Comparison of ENCODE assay signal across 9 mouse cellular contexts in genomic region chr4:150366510-150367208, GRCm38 (mm10).
DNase-seq lines count a peak whose midpoint lies in the region; ATAC-seq and TF ChIP-seq lines count a peak whose summit lies in the region.
"Had no signal": no experiment of that assay in that cellular context is flagged by ENCODE, and none has a peak within 500 bp of the region (broad histone marks: within the 10 kb centered on the region; RNA-seq: fewer than 3 reads in every experiment).

No protein-coding gene starts in this region.

- WGBS in kidney, adult 2 months: 39% methylated on average over 6 of the region's 6 CpGs

- in situ Hi-C loops in Patski (cut with MboI; ENCODE audit: low pct_unique_long_range_greater_than_20kb): no loop called here

- peak; percentile 39 for TF ChIP-seq CTCF in kidney, adult 2 months (conservative IDR thresholded peaks at IDR 0.05; ENCODE audit: insufficient read depth, insufficient read length, low read depth, low read length)
- peak; percentile 34 for TF ChIP-seq CTCF in Patski (IDR thresholded peaks at IDR 0.05)

- no peaks in the 10 kb centered on the region for H3K36me3 ChIP-seq in kidney, adult 2 months (ENCODE audit: control insufficient read depth, insufficient read depth, low read length)
- H3K36me3 ChIP-seq: neural tube, embryonic 12.5 days had no signal

- POLR2A ChIA-PET in Patski (lab: Charles Lee): no interaction called here

- no peak for TF ChIP-seq POLR2A in kidney, adult 2 months (IDR thresholded peaks at IDR 0.05; ENCODE audit: low read depth, low read length)

- no peak overlapping the region for H3K4me3 ChIP-seq in kidney, adult 2 months (ENCODE audit: insufficient read depth, low read depth, low read length)
- H3K4me3 ChIP-seq: neural tube, embryonic 12.5 days had no signal

- H3K27me3 ChIP-seq in kidney, adult 2 months (replicated peaks; ENCODE audit: control insufficient read depth, insufficient read depth, low read length): no peaks in the 10 kb centered on the region
- H3K27me3 ChIP-seq in Patski: no peaks in the 10 kb centered on the region
- H3K27me3 ChIP-seq: neural tube, embryonic 12.5 days had no signal

- ATAC-seq in Patski: no peak

- H3K4me1 ChIP-seq in kidney, adult 2 months (ENCODE audit: control insufficient read depth, insufficient read depth, low read length): peaks cover 26% of the 10 kb centered on the region

- H3K27ac ChIP-seq in kidney, adult 2 months (ENCODE audit: insufficient read depth, low read depth, low read length): peak overlapping the region; percentile 85
- H3K27ac ChIP-seq: neural tube, embryonic 12.5 days had no signal

- CTCF ChIA-PET in Patski (lab: Charles Lee): interaction anchor here (1.4 kb wide), 1 partner anchor 49 kb away, joined by 3 read pairs; no protein-coding TSS in a partner anchor

- peak; percentile 25 for DNase-seq in kidney, adult 2 months
- no peak for DNase-seq in kidney, adult 9 months
- DNase-seq in Patski (ENCODE audit: low read depth, low spot score): no peak
- DNase-seq in induced T-regulatory cell, adult 2 months (ENCODE audit: low read depth): peak; percentile 48
- DNase-seq in spleen, postnatal 36 days (ENCODE audit: low spot score in 2 of 2): peak; percentile 51 to 62
- no peak for DNase-seq in gastrocnemius, adult 18-20 months (ENCODE audit: low spot score)
- no peak for DNase-seq in right cerebral cortex, postnatal 4 days
- DNase-seq in frontal cortex, postnatal 14 days (ENCODE audit: low spot score in 2 of 2): no peak

Comparison
In these comparisons a context has a peak if more than half of its experiments do, and no peak if none do; other contexts are left out.
1. DNase-seq: peak in kidney, adult 2 months (single experiment), induced T-regulatory cell, adult 2 months (single experiment) and spleen, postnatal 36 days (2 of 2); none in kidney, adult 9 months (single experiment), Patski (single experiment), gastrocnemius, adult 18-20 months (single experiment), right cerebral cortex, postnatal 4 days (single experiment) and frontal cortex, postnatal 14 days (0 of 2).